8 mouse cellular contexts compared by ENCODE assay signal in the genomic region with DNA sequence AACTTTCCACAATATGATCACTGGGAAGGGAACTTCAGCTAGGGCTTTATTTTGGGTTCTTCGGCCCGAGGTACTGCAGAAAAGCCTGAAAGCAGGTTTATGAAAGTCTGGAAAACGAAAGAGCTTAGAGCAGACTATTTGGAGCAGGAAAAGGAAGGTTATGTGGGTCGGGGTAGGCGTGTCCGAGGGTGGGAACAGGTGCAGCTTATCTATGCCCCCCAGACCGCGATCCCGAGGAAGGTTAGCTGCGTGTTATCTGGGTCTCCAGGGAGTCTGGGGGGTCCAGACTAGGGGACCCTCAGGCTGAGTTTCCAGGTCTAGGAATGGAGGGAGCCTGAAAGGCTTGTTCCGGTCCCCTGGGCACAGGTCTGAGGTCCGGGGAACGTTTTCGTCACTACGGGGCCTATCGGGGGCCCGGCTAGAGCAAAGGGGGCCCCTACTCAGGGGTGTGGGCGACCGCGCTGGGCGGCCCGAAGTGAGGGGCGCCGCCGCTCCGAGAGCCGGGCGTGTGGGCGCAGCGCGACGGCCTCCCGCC. TPM values are rescaled to one million over a fixed set of nuclear protein-coding genes. Genes with fewer than 3 reads are reported as not detected.
DNase-seq lines count a peak whose midpoint lies in the region; ATAC-seq and TF ChIP-seq lines count a peak whose summit lies in the region.

No protein-coding gene starts in this region.

- peak; percentile 70 for ATAC-seq in erythroblast, adult 5-6 weeks (replicated peaks; ENCODE audit: low FRiP score, poor library complexity, severe bottlenecking)
- peak; percentile 75; the same call in 1 of the 2 replicates for ATAC-seq in intestine, embryonic 14.5 days (replicated peaks; ENCODE audit: low FRiP score, low TSS enrichment, low read depth)
- peak; percentile 59 for ATAC-seq in stomach, embryonic 14.5 days (ENCODE audit: insufficient number of reproducible peaks, insufficient read depth, low FRiP score, low read depth)

- H3K4me3 ChIP-seq in cerebellum, adult 2 months (replicated peaks; ENCODE audit: insufficient read depth, low read depth, low read length), result peak overlapping the region; percentile 94
- peak overlapping the region; percentile 91 for H3K4me3 ChIP-seq in intestine, embryonic 14.5 days (ENCODE audit: low read depth, low read length)
- H3K4me3 ChIP-seq in stomach, embryonic 14.5 days (ENCODE audit: low read depth, low read length), result peak overlapping the region; percentile 94

- no peaks in the 10 kb centered on the region; the same call in 1 of the 2 replicates for H3K27me3 ChIP-seq in cerebellum, adult 2 months (ENCODE audit: control insufficient read depth, insufficient read depth, low read length)
- H3K27me3 ChIP-seq in intestine, embryonic 14.5 days (replicated peaks; ENCODE audit: control insufficient read depth, insufficient read depth, low read length), result no peaks in the 10 kb centered on the region
- H3K27me3 ChIP-seq in stomach, embryonic 14.5 days (ENCODE audit: control insufficient read depth, insufficient read depth, low read length), result no peaks in the 10 kb centered on the region

- under 1% methylated on average over 28 of the region's 33 CpGs for WGBS in cerebellum, adult 2 months
- WGBS in intestine, embryonic 14.5 days, result 0% methylated on average over 27 of the region's 33 CpGs
- WGBS in stomach, embryonic 14.5 days, result 1% methylated on average over 28 of the region's 33 CpGs

- H3K4me2 ChIP-seq in intestine, embryonic 14.5 days (ENCODE audit: low read length), result peak overlapping the region; percentile 80
- peak overlapping the region; percentile 81 for H3K4me2 ChIP-seq in stomach, embryonic 14.5 days (replicated peaks; ENCODE audit: low read depth, low read length)

- DNase-seq in cerebellum, adult 2 months, result peak in 1 of 2 experiments; percentile 26
- no peak for DNase-seq in cerebellum, adult 11 months
- peak; percentile 70 for DNase-seq in MEL-GATA-1-ER (ENCODE audit: extremely low read depth, low read depth)
- no peak for DNase-seq in intestine, embryonic 14.5 days (ENCODE audit: low spot score)
- peak; percentile 22 for DNase-seq in lung, postnatal 36 days
- DNase-seq in urinary bladder, adult 2 months (ENCODE audit: low spot score), result no peak

- TF ChIP-seq POLR2A in cerebellum, adult 2 months (IDR thresholded peaks at IDR 0.05; ENCODE audit: borderline replicate concordance, insufficient read depth, low read length), result no peak

- no peak for TF ChIP-seq CTCF in cerebellum, adult 2 months (IDR thresholded peaks at IDR 0.05; ENCODE audit: borderline replicate concordance, insufficient read depth, low read depth, low read length)

- no peaks in the 10 kb centered on the region for H3K9me3 ChIP-seq in intestine, embryonic 14.5 days (ENCODE audit: control insufficient read depth, low read length)
- no peaks in the 10 kb centered on the region for H3K9me3 ChIP-seq in stomach, embryonic 14.5 days (ENCODE audit: control insufficient read depth, low read depth, low read length)

- H3K9ac ChIP-seq in intestine, embryonic 14.5 days (ENCODE audit: low read length), result peak overlapping the region; percentile 96
- peak overlapping the region; percentile 98 for H3K9ac ChIP-seq in stomach, embryonic 14.5 days (replicated peaks; ENCODE audit: low read depth, low read length)

- H3K4me1 ChIP-seq in cerebellum, adult 2 months (ENCODE audit: control insufficient read depth, insufficient read depth, low read length), result no peaks in the 10 kb centered on the region; the same call in 1 of the 2 replicates
- H3K4me1 ChIP-seq in intestine, embryonic 14.5 days (replicated peaks; ENCODE audit: control insufficient read depth, insufficient read depth, low read length), result peaks cover 35% of the 10 kb centered on the region
- peaks cover 23% of the 10 kb centered on the region for H3K4me1 ChIP-seq in stomach, embryonic 14.5 days (ENCODE audit: control insufficient read depth, insufficient read depth, low read length)

- H3K27ac ChIP-seq in cerebellum, adult 2 months (ENCODE audit: insufficient read depth, low read length), result peak overlapping the region; percentile 43; the same call in 1 of the 2 replicates
- H3K27ac ChIP-seq in intestine, embryonic 14.5 days (ENCODE audit: low read depth), result peak overlapping the region; percentile 94
- H3K27ac ChIP-seq in stomach, embryonic 14.5 days (ENCODE audit: low read length), result peak overlapping the region; percentile 95

- peaks cover 37% of the 10 kb centered on the region for H3K36me3 ChIP-seq in intestine, embryonic 14.5 days (ENCODE audit: control insufficient read depth, insufficient read depth, low read length)
- H3K36me3 ChIP-seq in stomach, embryonic 14.5 days (ENCODE audit: control insufficient read depth, insufficient read depth, low read length), result peaks cover 16% of the 10 kb centered on the region

RNA-seq across cellular contexts. Expression of gene Plagl2, which starts 0.5 kb away (rescaled TPM):
- 4.8 and 5.5 TPM in 2 replicates for polyA plus RNA-seq in cerebellum, adult 2 months (2012; rRNA removed)
- 33.4 and 36.8 TPM in 2 replicates for total RNA-seq in erythroblast, adult 5-6 weeks (2015; ENCODE audit: low replicate concordance)
- total RNA-seq in erythroblast, adult 5-6 weeks (2017; ENCODE audit: low replicate concordance), result 8.7 and 13.2 TPM in 2 replicates
- 45.1 and 49.2 TPM in 2 replicates for polyA plus RNA-seq in intestine, embryonic 14.5 days (2014; fragmentation: Nextera tagmentation; extraction: Ambion mirVana)
- polyA plus RNA-seq in stomach, embryonic 14.5 days (2014; fragmentation: Nextera tagmentation; extraction: Ambion mirVana), result 26.6 and 29.0 TPM in 2 replicates
- 5.2 and 8.8 TPM in 2 replicates for polyA plus RNA-seq in urinary bladder, adult 2 months (2012; rRNA removed)

RNA-seq across cellular contexts. Expression of gene Pofut1, which starts 0.6 kb away (rescaled TPM):
- polyA plus RNA-seq in cerebellum, adult 2 months (2012; rRNA removed), result 18.8 and 19.1 TPM in 2 replicates
- 1.3 and 2.5 TPM in 2 replicates for total RNA-seq in erythroblast, adult 5-6 weeks (2015; ENCODE audit: low replicate concordance)
- 9.2 and 15.5 TPM in 2 replicates for total RNA-seq in erythroblast, adult 5-6 weeks (2017; ENCODE audit: low replicate concordance)
- 14.1 and 15.1 TPM in 2 replicates for polyA plus RNA-seq in intestine, embryonic 14.5 days (2014; fragmentation: Nextera tagmentation; extraction: Ambion mirVana)
- polyA plus RNA-seq in stomach, embryonic 14.5 days (2014; fragmentation: Nextera tagmentation; extraction: Ambion mirVana), result 12.9 and 13.4 TPM in 2 replicates
- 29.7 and 29.8 TPM in 2 replicates for polyA plus RNA-seq in urinary bladder, adult 2 months (2012; rRNA removed)

RNA-seq across cellular contexts. Expression of gene Tspyl3, which starts 15.5 kb away (rescaled TPM):
- 20.0 and 20.1 TPM in 2 replicates for polyA plus RNA-seq in cerebellum, adult 2 months (2012; rRNA removed)
- 2.5 TPM in 2 replicates for total RNA-seq in erythroblast, adult 5-6 weeks (2015; ENCODE audit: low replicate concordance)
- total RNA-seq in erythroblast, adult 5-6 weeks (2017; ENCODE audit: low replicate concordance), result 1.2 and 1.5 TPM in 2 replicates
- 9.6 and 11.3 TPM in 2 replicates for polyA plus RNA-seq in intestine, embryonic 14.5 days (2014; fragmentation: Nextera tagmentation; extraction: Ambion mirVana)
- polyA plus RNA-seq in stomach, embryonic 14.5 days (2014; fragmentation: Nextera tagmentation; extraction: Ambion mirVana), result 9.3 and 10.4 TPM in 2 replicates
- polyA plus RNA-seq in urinary bladder, adult 2 months (2012; rRNA removed), result 4.7 and 4.9 TPM in 2 replicates

RNA-seq across cellular contexts. Expression of gene Kif3b, which starts 50.4 kb away (rescaled TPM):
- polyA plus RNA-seq in cerebellum, adult 2 months (2012; rRNA removed), result 26.0 and 27.1 TPM in 2 replicates
- total RNA-seq in erythroblast, adult 5-6 weeks (2015; ENCODE audit: low replicate concordance), result 2.9 and 6.5 TPM in 2 replicates
- total RNA-seq in erythroblast, adult 5-6 weeks (2017; ENCODE audit: low replicate concordance), result 5.4 and 5.7 TPM in 2 replicates
- 5.5 and 6.6 TPM in 2 replicates for polyA plus RNA-seq in intestine, embryonic 14.5 days (2014; fragmentation: Nextera tagmentation; extraction: Ambion mirVana)
- polyA plus RNA-seq in stomach, embryonic 14.5 days (2014; fragmentation: Nextera tagmentation; extraction: Ambion mirVana), result 5.8 and 6.2 TPM in 2 replicates
- 14.5 TPM in 2 replicates for polyA plus RNA-seq in urinary bladder, adult 2 months (2012; rRNA removed)

Comparison
In these comparisons a context has a peak if more than half of its experiments do, and no peak if none do; other contexts are left out.
1. DNase-seq: peak in MEL-GATA-1-ER (single experiment) and lung, postnatal 36 days (single experiment); none in cerebellum, adult 11 months (single experiment), intestine, embryonic 14.5 days (single experiment) and urinary bladder, adult 2 months (single experiment).
2. H3K27ac ChIP-seq: peak in every context shown above with its lines; median percentile 95 in stomach, embryonic 14.5 days; 94 in intestine, embryonic 14.5 days; 43 in cerebellum, adult 2 months.
3. Peak in every context shown above with its lines, with median percentiles within 50 percentile points of each other: H3K4me3 ChIP-seq and ATAC-seq.